Mouse (Mus musculus): ENCODE results near the gene Hspbap1.

The Hspbap1 gene

DNA sequence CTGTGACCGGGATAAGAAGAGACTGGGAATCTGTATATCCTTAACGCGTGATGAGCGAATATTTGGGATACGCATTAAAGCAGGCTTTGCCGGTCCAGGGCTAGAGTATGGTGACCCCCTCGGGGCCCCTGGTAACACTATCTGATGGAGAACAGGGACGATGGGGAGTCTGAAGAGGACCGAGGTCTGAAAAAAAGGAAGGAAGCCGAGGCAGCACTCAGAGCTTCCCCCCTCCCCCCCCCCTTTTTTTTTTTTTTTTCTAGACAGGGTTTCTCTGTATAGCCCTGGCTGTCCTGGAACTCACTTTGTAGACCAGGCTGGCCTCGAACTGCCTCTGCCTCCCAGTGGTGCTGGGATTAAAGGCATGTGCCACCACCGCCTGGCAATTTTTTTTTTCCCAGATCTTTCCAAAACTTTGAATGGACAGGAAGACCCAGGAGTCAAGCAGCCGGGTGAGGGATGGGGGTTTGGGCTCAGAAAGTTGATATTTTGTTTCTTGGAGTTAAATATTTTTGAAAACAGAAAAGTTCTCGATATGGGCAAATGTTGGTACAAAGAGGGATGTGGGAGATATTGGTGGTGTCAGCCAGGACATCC is 102.3 kb downstream of the Hspbap1 start:
- DNase-seq (ENCODE audit: low read depth), result no peak

DNA sequence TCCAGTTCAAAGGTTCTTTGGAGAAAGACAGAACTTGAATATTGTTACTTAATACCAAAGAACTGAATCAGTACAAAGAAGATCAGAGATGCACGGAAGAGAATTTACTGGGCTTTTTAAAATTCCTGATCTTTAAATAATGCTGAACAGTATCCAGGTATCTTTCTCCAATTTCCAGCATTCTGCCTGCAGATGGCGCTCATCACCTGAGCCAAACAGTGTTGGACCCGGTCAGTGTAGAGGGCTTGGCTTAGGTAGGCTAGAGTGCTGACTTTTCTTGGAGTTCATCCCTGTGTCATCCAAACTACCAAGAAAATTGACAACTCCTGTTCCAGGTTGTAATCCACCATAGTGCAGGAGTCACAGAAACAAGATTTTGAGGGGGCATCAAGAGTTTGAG is 104.2 kb downstream of the Hspbap1 start:
- peak; percentile 7 for DNase-seq (ENCODE audit: low read depth)
